Mouse (Mus musculus) heart, postnatal 0 days (tissue): ENCODE results near the gene Usp7. TPM values are rescaled to one million over a fixed set of nuclear protein-coding genes. Genes with fewer than 3 reads are reported as not detected.

ENCODE experiments used
- ATAC-seq: fragments of 200-750 bp; cut with Nextera tagmentation; 2 replicates; pipeline ENCODE4 v1.8.0; 2017; ENCODE audit warnings: low read depth, moderate number of reproducible peaks, moderate library complexity; ENCODE audit not compliant: insufficient read depth
- DNase-seq: peaks from one replicate; pipeline ENCODE4 v3.0.0-alpha.2; 2016; ENCODE audit warnings: low spot score
- H3K27ac ChIP-seq: fragments of 300-500 bp; sonication (generic); 2 replicates; pipeline ENCODE4 v1.5.1; 2014; ENCODE audit warnings: low read depth, mild to moderate bottlenecking
- H3K27me3 ChIP-seq: fragments of 300-500 bp; sonication (generic); 2 replicates; pipeline ENCODE4 v1.6.1; 2014; ENCODE audit warnings: low read length, mixed read lengths; ENCODE audit not compliant: control insufficient read depth, insufficient read depth
- H3K36me3 ChIP-seq: fragments of 300-500 bp; sonication (generic); replicated peaks from 2 replicates; pipeline ENCODE4 v1.6.1; 2014; ENCODE audit warnings: low read length, mixed read lengths; ENCODE audit not compliant: control insufficient read depth, insufficient read depth
- H3K4me1 ChIP-seq: fragments of 300-500 bp; sonication (generic); 2 replicates; pipeline ENCODE4 v1.6.1; 2014; ENCODE audit warnings: antibody characterized with exemption; ENCODE audit not compliant: control insufficient read depth, insufficient read depth
- H3K4me2 ChIP-seq: fragments of 300-500 bp; sonication (generic); 2 replicates; pipeline ENCODE4 v1.6.1; 2014; ENCODE audit warnings: low read depth, mild to moderate bottlenecking, low read length, moderate library complexity
- H3K4me3 ChIP-seq: fragments of 300-500 bp; sonication (generic); 2 replicates; pipeline ENCODE4 v1.5.1; 2014; ENCODE audit warnings: low read depth, low read length
- H3K9ac ChIP-seq: fragments of 300-500 bp; sonication (generic); replicated peaks from 2 replicates; pipeline ENCODE4 v1.6.1; 2014; ENCODE audit warnings: low read depth, low read length, mixed read lengths
- H3K9me3 ChIP-seq: fragments of 300-500 bp; sonication (generic); replicated peaks from 2 replicates; pipeline ENCODE4 v1.6.1; 2016; ENCODE audit warnings: low read length; ENCODE audit not compliant: control insufficient read depth
- CTCF ChIP-seq: IDR thresholded peaks from 2 replicates; pipeline ENCODE4 v1.5.1; 2016; ENCODE audit warnings: antibody characterized with exemption, control low read depth, low read depth
- EP300 ChIP-seq: IDR thresholded peaks from 2 replicates; pipeline ENCODE4 v1.6.1; 2016; ENCODE audit warnings: antibody characterized with exemption, low read depth
- WGBS: fragments of 180-500 bp; shearing (Covaris S2); extraction: QIAGEN DNeasy Blood & Tissue Kit; methylation state at CpG from one replicate; pipeline ENCODE4 v1.1.7; 2014; 5-methylcytosine and 5-hydroxymethylcytosine counted together
- polyA plus RNA-seq: library from polyadenylated mRNA; unstranded; fragments of >200 nt; fragmentation: Nextera tagmentation; extraction: Ambion mirVana; gene quantifications from 2 replicates; pipeline ENCODE4 v1.2.1, GENCODE M21; 2015
- total RNA-seq: library from RNA; depleted of rRNA; stranded (reverse); fragments of >200 nt; gene quantifications from 2 replicates; pipeline ENCODE4 v1.2.3, GENCODE M21; 2014; ENCODE audit warnings: low replicate concordance

The Usp7 gene
- total and polyA plus RNA-seq, 2 experiments from 2014 or later: 10.0 to 33.4 TPM

- Histone ChIP-seq H3K4me3 (peak overlapping the region; percentile 90), H3K27ac (peak overlapping the region; percentile 98), H3K9me3 (no peaks in the 10 kb centered on the region), H3K4me2 (peak overlapping the region; percentile 99), H3K36me3 (no peaks in the 10 kb centered on the region), H3K27me3 (no peaks in the 10 kb centered on the region), H3K9ac (peak overlapping the region; percentile 97), H3K4me1 (peaks cover 41% of the 10 kb centered on the region)
- DNase-seq: peak; percentile 11
- WGBS: 1% methylated on average over 62 of the region's 110 CpGs
- no peak for TF ChIP-seq EP300
- TF ChIP-seq CTCF: no peak
- ATAC-seq: peak; percentile 6
These were observed 54.2 kb downstream of the Usp7 start for GRCm38 (mm10) chr16:8737666-8738541.

- ATAC-seq (no peak), DNase-seq (no peak)
- Histone ChIP-seq H3K4me2 (peak overlapping the region; percentile 99), H3K4me1 (peaks cover 41% of the 10 kb centered on the region), H3K36me3 (no peaks in the 10 kb centered on the region), H3K27me3 (no peaks in the 10 kb centered on the region), H3K9ac (peak overlapping the region; percentile 97), H3K4me3 (peak overlapping the region; percentile 90), H3K27ac (peak overlapping the region; percentile 98; the same call in 1 of the 2 replicates), H3K9me3 (no peaks in the 10 kb centered on the region)
- WGBS: under 1% methylated on average over 11 of the region's 11 CpGs
- TF ChIP-seq EP300 (no peak), CTCF (no peak)
These were observed 54.8 kb downstream of the Usp7 start for GRCm38 (mm10) chr16:8737341-8737665.

GRCm38 (mm10) chr16:8736757-8737156 lies 55.4 kb downstream of the Usp7 start:
- no peak for TF ChIP-seq EP300
- no peak for TF ChIP-seq CTCF
- H3K36me3 ChIP-seq: no peaks in the 10 kb centered on the region
- ATAC-seq (no peak), DNase-seq (no peak)
- H3K27ac ChIP-seq: no peak overlapping the region
- H3K9ac ChIP-seq: peak overlapping the region; percentile 97
- WGBS: 4% methylated on average over 7 of the region's 7 CpGs
- H3K4me3 ChIP-seq: peak overlapping the region; percentile 90
- peaks cover 41% of the 10 kb centered on the region for H3K4me1 ChIP-seq
- H3K9me3 ChIP-seq: no peaks in the 10 kb centered on the region
- peak overlapping the region; percentile 99 for H3K4me2 ChIP-seq
- H3K27me3 ChIP-seq: no peaks in the 10 kb centered on the region

- Histone ChIP-seq H3K9ac (peak overlapping the region; percentile 97; the same call in 1 of the 2 replicates), H3K4me1 (peaks cover 41% of the 10 kb centered on the region), H3K4me2 (peak overlapping the region; percentile 99), H3K36me3 (no peaks in the 10 kb centered on the region), H3K4me3 (peak overlapping the region; percentile 90), H3K27ac (no peak overlapping the region), H3K9me3 (no peaks in the 10 kb centered on the region), H3K27me3 (no peaks in the 10 kb centered on the region)
- TF ChIP-seq EP300 (no peak), CTCF (no peak)
- peak; percentile 15 for DNase-seq
- WGBS: 18% methylated on average over 8 of the region's 8 CpGs
- ATAC-seq: no peak
These were observed 56.1 kb downstream of the Usp7 start for GRCm38 (mm10) chr16:8736032-8736431.

GRCm38 (mm10) chr16:8734693-8735092 lies 57.4 kb downstream of the Usp7 start:
- H3K9me3 ChIP-seq: no peaks in the 10 kb centered on the region
- no peak overlapping the region for H3K4me3 ChIP-seq
- H3K27ac ChIP-seq: no peak overlapping the region
- no peak for TF ChIP-seq CTCF
- TF ChIP-seq EP300: no peak
- no peak overlapping the region for H3K9ac ChIP-seq
- no peak overlapping the region for H3K4me2 ChIP-seq
- 51% methylated on average over 4 of the region's 4 CpGs for WGBS
- H3K4me1 ChIP-seq: peaks cover 41% of the 10 kb centered on the region
- no peak for ATAC-seq
- H3K36me3 ChIP-seq: no peaks in the 10 kb centered on the region
- no peaks in the 10 kb centered on the region for H3K27me3 ChIP-seq
- DNase-seq: no peak
